Mouse (Mus musculus) cerebellum, adult 2 months (tissue): ENCODE results near the gene Pknox2. TPM values are rescaled to one million over a fixed set of nuclear protein-coding genes. Genes with fewer than 3 reads are reported as not detected.
A peak's percentile ranks its signal among the peaks of the same experiment; 100 is the strongest.

Source experiments
- DNase-seq, 2 experiments: peaks; one replicate each; pipeline ENCODE4 v3.0.0; 2021
- H3K27ac ChIP-seq: fragments of 200-500 bp; 2 replicates; pipeline ENCODE4 v1.5.1; 2012; ENCODE audit warnings: low read length, control low read depth, inconsistent platforms; ENCODE audit not compliant: insufficient read depth
- H3K27me3 ChIP-seq: fragments of 200-500 bp; 2 replicates; pipeline ENCODE4 v1.6.1; 2012; ENCODE audit warnings: inconsistent platforms, mild to moderate bottlenecking, low read length, moderate library complexity; ENCODE audit not compliant: control insufficient read depth, insufficient read depth
- H3K4me1 ChIP-seq: fragments of 200-500 bp; 2 replicates; pipeline ENCODE4 v1.6.1; 2011; ENCODE audit warnings: low read length; ENCODE audit not compliant: control insufficient read depth, insufficient read depth
- H3K4me3 ChIP-seq: fragments of 200-500 bp; replicated peaks from 2 replicates; pipeline ENCODE3; 2011; ENCODE audit warnings: mild to moderate bottlenecking, low read depth, low read length, control low read depth; ENCODE audit not compliant: insufficient read depth
- CTCF ChIP-seq: fragments of 200-500 bp; IDR thresholded peaks from 2 replicates; pipeline ENCODE4 v1.5.1; 2011; ENCODE audit warnings: low read depth, mild to moderate bottlenecking, control low read depth, low read length, moderate library complexity, borderline replicate concordance; ENCODE audit not compliant: insufficient read depth
- POLR2A ChIP-seq: fragments of 200-500 bp; IDR thresholded peaks from 2 replicates; pipeline ENCODE4 v1.6.1; 2011; ENCODE audit warnings: low read length, control low read depth, borderline replicate concordance; ENCODE audit not compliant: insufficient read depth
- WGBS: fragments of 180-500 bp; shearing (Covaris S2); methylation state at CpG from one replicate; pipeline ENCODE4 v1.1.7; 2018; 5-methylcytosine and 5-hydroxymethylcytosine counted together
- polyA plus RNA-seq: library from polyadenylated mRNA; depleted of rRNA; stranded (reverse); fragments of >200 nt; gene quantifications from 2 replicates; pipeline ENCODE4 v1.2.3, GENCODE M21; 2012

Pknox2 gene
- polyA plus RNA-seq, 1 experiment, result 23.4 TPM

GRCm38 (mm10) chr9:36916362-36916761 lies 230.8 kb downstream of the Pknox2 start:
- DNase-seq, result peak; percentile 77 to 87
- TF ChIP-seq POLR2A (no peak), CTCF (peak; percentile 99)
- H3K27ac ChIP-seq, result no peak overlapping the region
- no peak overlapping the region for H3K4me3 ChIP-seq
- 4% methylated on average over 6 of the region's 6 CpGs for WGBS
- no peaks in the 10 kb centered on the region for H3K4me1 ChIP-seq
- H3K27me3 ChIP-seq, result no peaks in the 10 kb centered on the region

GRCm38 (mm10) chr9:36905452-36905851 lies 241.8 kb downstream of the Pknox2 start:
- 43% methylated on average over 4 of the region's 4 CpGs for WGBS

GRCm38 (mm10) chr9:36900464-36900863 lies 246.7 kb downstream of the Pknox2 start:
- 94% methylated on average over 4 of the region's 4 CpGs for WGBS
- DNase-seq, result no peak
- Histone ChIP-seq H3K27ac (no peak overlapping the region), H3K4me3 (no peak overlapping the region), H3K27me3 (no peaks in the 10 kb centered on the region), H3K4me1 (peaks cover 11% of the 10 kb centered on the region)
- TF ChIP-seq POLR2A (no peak), CTCF (no peak)

More at GRCm38 (mm10) chr9:36905452-36905851, 241.8 kb downstream of the Pknox2 start:
- H3K4me3 ChIP-seq, result no peak overlapping the region
- no peak overlapping the region for H3K27ac ChIP-seq
- no peaks in the 10 kb centered on the region for H3K4me1 ChIP-seq
- no peak for TF ChIP-seq CTCF
- no peak for TF ChIP-seq POLR2A
- DNase-seq, result no peak
- H3K27me3 ChIP-seq, result no peaks in the 10 kb centered on the region

GRCm38 (mm10) chr9:36898560-36898959 lies 248.6 kb downstream of the Pknox2 start:
- DNase-seq, result no peak
- WGBS, result 43% methylated on average over 3 of the region's 3 CpGs
- Histone ChIP-seq H3K27ac (no peak overlapping the region), H3K4me1 (peaks cover 19% of the 10 kb centered on the region), H3K4me3 (no peak overlapping the region), H3K27me3 (no peaks in the 10 kb centered on the region)
- TF ChIP-seq CTCF, result no peak
- TF ChIP-seq POLR2A, result no peak

- no peak for TF ChIP-seq POLR2A
- peak; percentile 85 for TF ChIP-seq CTCF
- DNase-seq, result peak; percentile 81 to 82
- H3K4me1 ChIP-seq, result peaks cover 19% of the 10 kb centered on the region
- WGBS, result 61% methylated on average over 8 of the region's 8 CpGs
- no peaks in the 10 kb centered on the region for H3K27me3 ChIP-seq
- H3K27ac ChIP-seq, result no peak overlapping the region
- H3K4me3 ChIP-seq, result no peak overlapping the region
Measured at GRCm38 (mm10) chr9:36895009-36895693, 252.1 kb downstream of the Pknox2 start.

GRCm38 (mm10) chr9:36894242-36894641 lies 253.0 kb downstream of the Pknox2 start:
- TF ChIP-seq CTCF (no peak), POLR2A (no peak)
- H3K27me3 ChIP-seq, result no peaks in the 10 kb centered on the region
- no peak overlapping the region for H3K27ac ChIP-seq
- peaks cover 14% of the 10 kb centered on the region for H3K4me1 ChIP-seq
- H3K4me3 ChIP-seq, result no peak overlapping the region
- WGBS, result 28% methylated on average over 7 of the region's 7 CpGs
- DNase-seq, result peak; percentile 36 to 42

GRCm38 (mm10) chr9:36893413-36893990 lies 253.7 kb downstream of the Pknox2 start:
- Histone ChIP-seq H3K4me1 (peaks cover 11% of the 10 kb centered on the region), H3K27me3 (no peaks in the 10 kb centered on the region), H3K27ac (no peak overlapping the region), H3K4me3 (no peak overlapping the region)
- WGBS, result 74% methylated on average over 6 of the region's 6 CpGs
- no peak for DNase-seq
- TF ChIP-seq CTCF (no peak), POLR2A (no peak)

- H3K4me3 ChIP-seq, result no peak overlapping the region
- peak in 1 of 2 experiments; percentile 59 for DNase-seq
Measured at GRCm38 (mm10) chr9:36890552-36890951, 256.7 kb downstream of the Pknox2 start.

GRCm38 (mm10) chr9:36885237-36885636 lies 262.0 kb downstream of the Pknox2 start:
- 61% methylated on average over 3 of the region's 3 CpGs for WGBS
- Histone ChIP-seq H3K27me3 (no peaks in the 10 kb centered on the region), H3K4me1 (peaks cover 9% of the 10 kb centered on the region; the same call in 1 of the 2 replicates), H3K4me3 (no peak overlapping the region), H3K27ac (no peak overlapping the region)
- peak; percentile 55 to 56 for DNase-seq
- TF ChIP-seq CTCF (peak; percentile 55; the same call in 1 of the 2 replicates), POLR2A (no peak)

More at GRCm38 (mm10) chr9:36890552-36890951, 256.7 kb downstream of the Pknox2 start:
- Histone ChIP-seq H3K27me3 (no peaks in the 10 kb centered on the region), H3K27ac (no peak overlapping the region), H3K4me1 (peaks cover 9% of the 10 kb centered on the region)
- 38% methylated on average over 4 of the region's 4 CpGs for WGBS
- TF ChIP-seq CTCF, result peak; percentile 61; the same call in 1 of the 2 replicates
- no peak for TF ChIP-seq POLR2A
